Mouse (Mus musculus): ENCODE data around the gene Zfp626. TPM values are rescaled to one million over a fixed set of nuclear protein-coding genes. Genes with fewer than 3 reads are reported as not detected.
A peak's percentile ranks its signal among the peaks of the same experiment; 100 is the strongest.
"Not testable (repeated sequence)": the region's sequence is repeated elsewhere in the genome, so short reads cannot be mapped to it uniquely, and the experiment has no call there.

Gene Zfp626
- polyA plus RNA-seq, 1 experiment from 2014 or later: 1.9 TPM

- H3K4me3 ChIP-seq: no peak overlapping the region
- no peaks in the 10 kb centered on the region for H3K27me3 ChIP-seq (replicated peaks; ENCODE audit: low read depth, poor library complexity, severe bottlenecking)
- no peaks in the 10 kb centered on the region for H3K36me3 ChIP-seq (replicated peaks)
- H3K27ac ChIP-seq (replicated peaks): no peak overlapping the region
- no peak for DNase-seq (ENCODE audit: low spot score)
- H3K9me3 ChIP-seq: no peaks in the 10 kb centered on the region
- WGBS: 84% methylated on average over 2 of the region's 2 CpGs
- peaks cover 5% of the 10 kb centered on the region for H3K4me1 ChIP-seq
Observed at GRCm38 (mm10) chr7:27834131-27834530, 27.1 kb downstream of the Zfp626 start.

- Histone ChIP-seq H3K9me3 (no peaks in the 10 kb centered on the region), H3K36me3 (replicated peaks) (no peaks in the 10 kb centered on the region), H3K27me3 (replicated peaks; ENCODE audit: low read depth, poor library complexity, severe bottlenecking) (no peaks in the 10 kb centered on the region), H3K4me1 (peaks cover 9% of the 10 kb centered on the region), H3K4me3 (peak overlapping the region; percentile 71), H3K27ac (replicated peaks) (peak overlapping the region; percentile 86)
- DNase-seq (ENCODE audit: low spot score): no peak
- 35% methylated on average over 6 of the region's 6 CpGs for WGBS
Observed at GRCm38 (mm10) chr7:27837896-27838295, 30.9 kb downstream of the Zfp626 start.

- WGBS: 3% methylated on average over 34 of the region's 34 CpGs
- Histone ChIP-seq H3K4me1 (peaks cover 9% of the 10 kb centered on the region), H3K36me3 (replicated peaks) (no peaks in the 10 kb centered on the region), H3K4me3 (peak within 1 kb of the TSS; percentile 71), H3K27me3 (replicated peaks; ENCODE audit: low read depth, poor library complexity, severe bottlenecking) (no peaks in the 10 kb centered on the region), H3K27ac (replicated peaks) (peak within 1 kb of the TSS; percentile 86), H3K9me3 (no peaks in the 10 kb centered on the region)
- peak; percentile 93 for DNase-seq (ENCODE audit: low spot score)
Observed at GRCm38 (mm10) chr7:27838323-27839249, 31.6 kb downstream of the Zfp626 start, which contains the start of gene Zfp59. Zfp59 (plus strand) TSS chr7:27838607.

GRCm38 (mm10) chr7:27839596-27839995 is 32.6 kb downstream of the Zfp626 start:
- no peak overlapping the region for H3K27ac ChIP-seq (replicated peaks)
- H3K4me1 ChIP-seq: peaks cover 9% of the 10 kb centered on the region
- H3K9me3 ChIP-seq: no peaks in the 10 kb centered on the region
- H3K27me3 ChIP-seq (replicated peaks; ENCODE audit: low read depth, poor library complexity, severe bottlenecking): no peaks in the 10 kb centered on the region
- WGBS: 95% methylated on average over 7 of the region's 7 CpGs
- DNase-seq (ENCODE audit: low spot score): no peak
- peaks cover 4% of the 10 kb centered on the region for H3K36me3 ChIP-seq (replicated peaks)
- H3K4me3 ChIP-seq: peak overlapping the region; percentile 71

- peaks cover 9% of the 10 kb centered on the region for H3K36me3 ChIP-seq (replicated peaks)
- 90% methylated on average over 6 of the region's 6 CpGs for WGBS
- H3K27ac ChIP-seq (replicated peaks): no peak overlapping the region
- DNase-seq (ENCODE audit: low spot score): no peak
- no peak overlapping the region for H3K4me3 ChIP-seq
- peaks cover 9% of the 10 kb centered on the region for H3K4me1 ChIP-seq
- H3K27me3 ChIP-seq (replicated peaks; ENCODE audit: low read depth, poor library complexity, severe bottlenecking): no peaks in the 10 kb centered on the region
- no peaks in the 10 kb centered on the region for H3K9me3 ChIP-seq
Observed at GRCm38 (mm10) chr7:27840104-27840503, 33.1 kb downstream of the Zfp626 start.

- H3K27me3 ChIP-seq (replicated peaks; ENCODE audit: low read depth, poor library complexity, severe bottlenecking): no peaks in the 10 kb centered on the region
- H3K36me3 ChIP-seq (replicated peaks): peaks cover 46% of the 10 kb centered on the region
- H3K27ac ChIP-seq (replicated peaks): no peak within 1 kb of the TSS
- peaks cover 15% of the 10 kb centered on the region for H3K4me1 ChIP-seq
- no peak for DNase-seq (ENCODE audit: low spot score)
- WGBS: 95% methylated on average over 1 of the region's 1 CpGs
- H3K4me3 ChIP-seq: no peak within 1 kb of the TSS
- no peaks in the 10 kb centered on the region for H3K9me3 ChIP-seq
Observed at GRCm38 (mm10) chr7:27857227-27857626, 50.2 kb downstream of the Zfp626 start, which contains the start of gene Zfp607a. Zfp607a (plus strand) TSS chr7:27857527.

- peak; percentile 11 for DNase-seq (ENCODE audit: low spot score)
- Histone ChIP-seq H3K9me3 (no peaks in the 10 kb centered on the region), H3K36me3 (replicated peaks) (peaks cover 38% of the 10 kb centered on the region), H3K27me3 (replicated peaks; ENCODE audit: low read depth, poor library complexity, severe bottlenecking) (no peaks in the 10 kb centered on the region), H3K4me3 (peak overlapping the region; percentile 72), H3K4me1 (peaks cover 15% of the 10 kb centered on the region), H3K27ac (replicated peaks) (peak overlapping the region; percentile 86; the same call in 1 of the 2 replicates)
- 38% methylated on average over 10 of the region's 10 CpGs for WGBS
Observed at GRCm38 (mm10) chr7:27859301-27860251, 52.6 kb downstream of the Zfp626 start.

- H3K27me3 ChIP-seq (replicated peaks; ENCODE audit: low read depth, poor library complexity, severe bottlenecking): no peaks in the 10 kb centered on the region
- peak overlapping the region; percentile 86 for H3K27ac ChIP-seq (replicated peaks)
- 2% methylated on average over 22 of the region's 22 CpGs for WGBS
- DNase-seq (ENCODE audit: low spot score): peak; percentile 77
- H3K9me3 ChIP-seq: no peaks in the 10 kb centered on the region
- H3K4me3 ChIP-seq: peak overlapping the region; percentile 72
- peaks cover 15% of the 10 kb centered on the region for H3K4me1 ChIP-seq
- H3K36me3 ChIP-seq (replicated peaks): peaks cover 38% of the 10 kb centered on the region
Observed at GRCm38 (mm10) chr7:27860396-27861235, 53.6 kb downstream of the Zfp626 start.

GRCm38 (mm10) chr7:27862578-27862977 is 55.6 kb downstream of the Zfp626 start:
- H3K4me1 ChIP-seq: peaks cover 15% of the 10 kb centered on the region
- WGBS: 85% methylated on average over 5 of the region's 5 CpGs
- H3K27ac ChIP-seq (replicated peaks); H3K9me3 ChIP-seq; H3K4me3 ChIP-seq; DNase-seq (ENCODE audit: low spot score); H3K27me3 ChIP-seq (replicated peaks; ENCODE audit: low read depth, poor library complexity, severe bottlenecking): not testable (repeated sequence)
- peaks cover 40% of the 10 kb centered on the region for H3K36me3 ChIP-seq (replicated peaks)
